Mouse (Mus musculus): Measurements from ENCODE around the gene Efna4.

Gene Efna4

DNA sequence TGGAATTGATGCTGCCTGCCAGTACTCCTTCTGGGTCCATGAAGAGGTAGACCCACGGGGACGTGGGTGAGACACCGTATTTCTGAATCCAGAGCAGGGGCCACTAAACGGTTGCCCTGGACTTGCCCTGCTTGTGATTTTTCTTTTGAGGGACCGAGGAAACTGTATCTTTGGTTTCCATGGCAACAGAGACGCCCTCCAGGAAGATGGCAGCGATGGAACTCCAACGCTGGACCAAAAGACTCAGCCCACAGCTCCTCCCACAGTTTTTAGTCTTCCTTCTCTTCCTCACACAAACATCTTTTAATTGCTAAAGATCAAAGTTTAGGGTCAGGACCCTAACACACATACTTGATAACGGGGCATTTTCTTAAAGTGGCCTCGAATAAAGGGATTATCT lies 5.8 kb downstream of the Efna4 start:
- no peak for DNase-seq (ENCODE audit: low read depth in 1 of 2, low spot score in 2 of 2)

DNA sequence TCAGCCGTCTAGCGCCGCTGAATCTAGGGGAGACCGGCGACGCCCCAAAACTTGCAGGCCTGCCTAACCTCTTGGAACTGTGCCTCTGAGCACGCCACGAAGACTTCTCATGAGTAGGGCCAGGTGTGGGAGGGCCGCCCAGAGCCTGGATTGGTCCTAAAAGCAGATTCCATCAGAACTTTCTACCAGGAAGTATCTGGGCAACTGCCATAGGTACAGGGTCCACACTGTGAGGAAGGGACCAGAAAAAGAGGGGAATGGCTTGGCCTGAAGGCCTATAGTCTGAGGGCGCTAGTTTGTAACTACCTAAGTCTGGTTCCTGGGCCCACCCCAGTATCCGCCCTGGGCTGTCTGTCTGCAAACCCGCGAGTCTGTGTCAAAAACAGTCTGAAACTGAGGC lies 6.3 kb downstream of the Efna4 start:
- no peak for DNase-seq (ENCODE audit: low read depth in 1 of 2, low spot score in 2 of 2)

DNA sequence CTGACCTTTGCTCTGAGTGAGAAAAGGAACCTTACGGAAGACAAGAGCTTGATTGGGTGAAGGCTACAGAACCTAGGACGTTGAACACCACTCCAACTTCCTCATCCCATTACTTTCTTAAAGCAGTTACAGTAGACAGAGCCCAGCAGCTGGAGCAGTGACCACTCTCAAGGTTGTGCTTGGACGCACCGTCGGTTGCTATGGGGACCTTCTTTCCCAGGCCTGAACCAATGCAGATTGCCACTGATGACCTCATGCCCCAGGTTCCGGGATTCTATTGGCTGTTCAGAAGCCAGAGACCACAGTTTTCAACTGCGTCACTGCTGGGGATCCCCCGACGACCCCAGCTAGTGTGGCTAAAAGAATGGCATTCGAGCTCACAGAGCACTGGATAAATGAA lies 6.9 kb downstream of the Efna4 start:
- DNase-seq (ENCODE audit: low read depth in 1 of 2, low spot score in 2 of 2): no peak

DNA sequence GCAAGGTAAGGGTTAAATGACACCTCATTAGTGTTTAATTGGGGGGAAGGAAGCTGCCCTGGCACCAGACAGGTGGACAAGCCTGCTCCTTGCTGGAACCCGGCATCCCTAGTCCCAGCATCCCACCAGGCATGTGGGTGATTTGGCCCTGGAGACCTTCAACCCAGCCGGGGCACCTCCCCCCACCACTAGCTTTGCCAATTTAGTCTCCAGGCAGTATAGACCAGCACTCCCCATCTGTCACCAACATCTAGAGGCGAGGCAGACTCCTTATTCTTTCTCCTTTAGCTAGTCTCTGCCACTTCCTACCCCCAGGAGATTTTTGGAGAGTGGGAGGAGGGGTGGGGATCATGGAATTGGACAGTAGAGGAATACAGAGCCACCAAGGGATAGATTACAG lies 7.5 kb downstream of the Efna4 start:
- no peak for DNase-seq (ENCODE audit: low read depth in 1 of 2, low spot score in 2 of 2)

DNA sequence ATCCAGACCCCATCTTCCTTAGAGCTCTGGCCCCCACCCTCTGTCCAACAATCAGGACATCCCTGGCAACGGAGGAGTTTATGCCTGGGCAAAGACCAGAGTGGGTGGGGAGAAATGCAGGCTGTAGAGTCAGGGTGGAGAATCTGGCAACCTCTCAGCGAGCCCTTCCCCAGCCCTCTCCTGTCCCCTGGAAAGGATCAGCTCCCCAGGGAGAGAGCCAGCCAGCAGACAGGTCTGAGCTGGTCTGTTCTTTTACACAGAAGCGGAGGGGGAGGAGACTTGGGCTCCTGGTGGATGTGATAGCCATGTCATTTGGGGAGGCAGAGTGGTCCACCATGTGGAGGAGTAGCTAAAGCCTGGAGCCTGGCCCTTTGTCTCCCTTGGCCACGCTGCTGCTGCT lies 9.2 kb downstream of the Efna4 start:
- DNase-seq (ENCODE audit: low read depth in 1 of 2, low spot score in 2 of 2): no peak

DNA sequence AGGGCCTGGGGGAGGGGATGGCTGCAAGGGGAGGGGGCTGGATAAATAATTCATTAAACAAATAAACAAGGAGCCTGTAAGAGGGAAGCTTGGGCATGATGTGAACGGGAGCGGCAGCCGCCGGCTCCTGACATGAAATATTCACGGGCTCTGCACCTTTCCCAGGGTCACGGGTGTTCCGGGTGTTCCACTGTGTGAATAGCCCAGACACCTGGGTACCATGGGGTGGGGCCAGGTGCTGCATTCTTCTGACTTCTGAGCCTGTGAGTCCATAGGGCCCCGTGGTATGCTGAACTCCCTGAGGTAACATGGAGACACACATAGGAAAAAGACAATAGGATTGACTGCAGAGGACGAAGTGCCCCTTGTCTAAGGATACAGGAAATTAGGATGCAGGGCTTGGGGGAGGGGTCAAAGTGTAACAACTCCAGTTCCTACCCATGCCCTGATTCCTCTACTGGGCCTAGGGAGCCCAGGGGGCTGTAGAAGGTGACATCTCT lies 10.4 kb downstream of the Efna4 start:
- DNase-seq (ENCODE audit: low read depth in 1 of 2, low spot score in 2 of 2): no peak

DNA sequence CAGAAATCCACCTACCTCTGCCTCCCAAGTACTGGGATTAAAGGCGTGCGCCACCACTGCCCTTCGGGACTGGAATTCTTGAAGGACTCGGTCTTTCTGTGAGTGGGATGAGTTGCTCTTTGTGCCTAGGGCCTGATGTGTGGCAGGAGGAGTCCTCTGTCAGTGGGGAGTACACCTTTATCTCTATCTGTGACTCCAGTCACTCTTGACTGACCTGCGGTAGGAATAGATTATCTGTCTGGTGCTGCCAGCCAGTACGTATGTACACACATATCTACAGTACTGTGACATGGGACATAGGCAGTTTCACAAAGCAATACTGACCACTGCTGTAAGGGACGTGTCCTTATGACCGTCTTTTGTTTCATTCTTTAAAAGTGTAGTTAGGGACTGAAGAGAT lies 11.9 kb downstream of the Efna4 start:
- DNase-seq (ENCODE audit: low read depth in 1 of 2, low spot score in 2 of 2): no peak

DNA sequence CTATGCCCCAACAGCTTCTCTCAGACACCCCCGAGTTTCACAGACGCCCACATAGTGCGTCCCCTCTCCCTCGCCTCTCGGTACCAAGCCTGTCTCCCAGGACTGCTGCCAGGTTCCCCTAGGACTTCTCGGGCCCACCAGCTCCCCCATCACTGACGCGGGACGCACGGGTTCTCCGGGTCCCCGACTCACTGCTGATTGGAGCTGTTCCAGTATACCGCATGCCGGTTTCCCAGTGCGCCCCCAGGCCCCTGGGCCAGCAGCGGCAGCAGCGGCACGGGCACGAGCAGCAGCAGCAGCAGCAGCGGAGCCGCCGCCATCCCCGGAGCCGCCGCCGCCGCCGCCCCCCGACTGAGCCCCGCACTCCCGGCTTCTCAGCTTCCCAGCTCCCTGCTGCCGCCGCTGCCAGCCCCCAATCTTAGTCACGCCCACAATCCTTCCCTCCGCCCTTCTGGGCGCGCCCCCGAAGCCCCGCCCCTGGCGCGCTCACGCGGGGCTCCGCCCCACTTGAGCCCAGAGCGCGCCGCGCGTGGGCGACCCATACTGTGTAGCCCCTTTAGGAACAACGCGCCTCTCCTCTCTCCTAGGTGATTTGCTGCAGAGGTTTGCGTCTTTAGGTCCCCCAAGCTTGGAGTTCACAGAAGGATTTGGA lies 15.2 kb downstream of the Efna4 start, which contains the start of gene Efna3:
Efna3 (minus strand) TSS at position 452 of the 652 bp plus-strand sequence.
- no peak for DNase-seq (ENCODE audit: low read depth in 1 of 2, low spot score in 2 of 2)

DNA sequence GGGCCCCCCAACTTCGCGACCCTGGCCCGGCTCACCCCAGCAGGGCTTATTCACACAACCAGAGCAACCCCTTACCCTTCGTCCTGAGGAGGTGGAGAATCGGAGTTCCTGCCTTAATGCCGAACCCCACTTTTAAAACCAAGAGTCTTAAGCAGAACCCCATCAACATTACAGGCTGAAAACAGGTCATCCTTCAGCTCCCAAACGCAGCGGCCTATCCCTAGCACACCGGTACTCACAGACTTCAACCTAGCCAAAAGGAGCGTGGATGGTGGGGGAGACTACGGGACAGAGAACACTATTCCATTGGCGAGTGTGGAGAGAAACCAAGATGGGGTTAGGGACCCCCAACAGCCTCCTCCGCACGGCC lies 15.7 kb downstream of the Efna4 start:
- no peak for DNase-seq (ENCODE audit: low read depth in 1 of 2, low spot score in 2 of 2)

DNA sequence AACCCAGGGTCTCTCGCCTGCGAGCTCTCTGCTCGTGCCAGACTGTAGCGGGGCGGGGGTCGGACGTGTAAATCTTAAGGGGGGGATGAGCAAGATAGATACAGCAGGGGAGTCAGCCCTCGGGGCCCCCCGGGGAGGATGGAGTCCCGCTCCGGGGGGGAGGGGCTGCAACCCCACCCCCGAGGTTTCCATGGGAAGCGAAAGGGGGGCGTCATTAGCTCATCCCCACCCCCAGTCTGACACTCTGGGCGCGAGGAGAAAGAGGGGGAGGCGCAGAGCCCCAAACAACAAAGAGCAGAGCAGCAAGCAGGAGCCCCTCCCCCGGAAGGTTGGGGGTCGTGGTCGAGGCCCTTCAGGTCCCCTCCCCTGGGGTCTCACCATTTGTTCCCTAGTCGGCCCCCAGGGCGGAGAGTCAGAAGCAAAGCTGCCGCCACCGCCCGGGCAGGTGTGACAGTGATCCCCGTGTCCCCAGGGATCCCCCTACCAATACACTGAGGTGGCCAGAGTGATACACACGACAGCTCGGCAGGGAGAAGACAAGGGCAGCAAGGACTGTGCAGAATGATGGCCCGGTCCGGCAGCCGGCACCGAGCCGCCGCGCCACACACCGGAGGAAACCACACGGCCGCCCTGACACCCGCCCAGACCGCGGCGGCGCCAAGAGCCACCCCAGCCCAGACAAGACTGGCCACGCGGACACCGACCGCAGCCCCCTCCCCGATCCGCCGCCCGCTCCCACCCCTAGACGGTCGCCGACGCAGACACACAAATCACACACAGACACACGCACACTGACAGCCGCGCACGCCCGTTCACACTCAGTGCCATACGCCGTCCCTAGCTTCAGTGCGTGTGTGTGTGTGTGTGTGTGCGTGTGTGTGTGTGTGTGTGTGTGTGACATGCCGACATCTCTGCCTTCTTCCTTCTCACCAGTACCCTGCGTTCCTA lies 16.4 kb downstream of the Efna4 start:
- no peak for DNase-seq (ENCODE audit: low read depth in 1 of 2, low spot score in 2 of 2)

DNA sequence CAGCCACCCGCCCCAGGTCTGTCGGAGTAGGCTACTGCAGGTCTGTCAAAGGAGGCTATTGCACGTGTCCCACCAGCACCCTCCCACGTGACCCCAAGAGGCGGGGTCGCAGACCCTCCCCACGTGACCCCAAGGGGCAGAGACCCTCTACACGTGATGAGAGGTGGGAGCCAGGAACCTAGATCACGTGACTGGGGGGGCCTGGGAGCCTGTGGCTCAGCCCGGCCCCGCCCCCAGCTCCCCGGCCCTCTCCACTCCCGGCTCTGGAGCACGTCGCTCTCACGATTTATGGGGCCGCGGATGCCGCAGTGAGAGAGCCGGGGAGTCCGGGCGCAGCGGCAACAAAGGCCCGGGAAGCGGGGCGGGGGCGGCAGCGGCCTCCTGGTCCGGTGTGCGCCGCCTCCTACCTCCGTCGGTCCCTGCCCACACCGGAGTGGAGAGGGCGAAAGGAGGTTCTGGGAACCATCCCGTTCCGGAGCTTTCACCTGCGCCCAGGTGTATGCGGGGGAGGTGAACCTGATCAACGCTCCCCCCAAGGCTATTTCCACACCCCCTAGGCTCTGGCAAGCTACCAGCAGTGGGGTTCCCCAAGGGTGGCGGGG lies 17.1 kb downstream of the Efna4 start:
- DNase-seq (ENCODE audit: low read depth in 1 of 2, low spot score in 2 of 2): no peak

DNA sequence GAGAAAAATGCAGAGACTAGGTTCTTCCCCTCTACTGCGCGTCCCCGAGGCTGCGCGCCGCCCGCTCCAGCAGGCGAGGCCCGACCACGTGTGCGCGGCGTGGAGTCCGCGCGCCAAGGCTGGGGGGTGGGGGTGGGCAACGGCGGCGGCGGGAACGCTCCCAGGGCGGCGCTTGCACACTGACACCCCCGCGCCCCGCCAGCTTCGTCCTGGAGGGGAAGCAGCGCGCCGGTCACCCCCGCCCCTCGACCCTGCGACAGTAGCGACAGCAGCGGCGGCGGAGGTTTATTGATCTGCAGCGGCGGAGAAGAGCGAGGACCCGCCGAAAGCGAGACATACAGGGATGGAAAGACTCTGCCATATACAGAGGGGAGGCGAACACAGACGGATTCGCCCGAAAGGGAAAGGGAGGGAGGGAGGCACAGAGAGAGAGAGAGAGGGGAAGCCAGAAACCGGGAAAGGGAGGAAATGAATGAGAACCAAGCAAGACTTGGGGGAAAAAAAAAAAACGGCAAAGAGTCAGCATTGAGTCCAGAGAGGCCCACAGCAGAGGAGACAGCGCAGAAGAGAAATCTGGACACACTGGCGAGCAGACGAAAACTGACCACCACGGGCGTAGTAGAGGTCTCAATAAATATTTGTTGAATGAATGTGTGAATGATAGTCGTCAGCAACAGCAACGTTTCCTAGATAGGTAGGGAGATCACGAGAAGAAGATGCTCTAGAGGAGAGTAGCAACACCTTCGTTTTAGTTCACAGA lies 18.1 kb downstream of the Efna4 start:
- DNase-seq (ENCODE audit: low read depth in 1 of 2, low spot score in 2 of 2): no peak

DNA sequence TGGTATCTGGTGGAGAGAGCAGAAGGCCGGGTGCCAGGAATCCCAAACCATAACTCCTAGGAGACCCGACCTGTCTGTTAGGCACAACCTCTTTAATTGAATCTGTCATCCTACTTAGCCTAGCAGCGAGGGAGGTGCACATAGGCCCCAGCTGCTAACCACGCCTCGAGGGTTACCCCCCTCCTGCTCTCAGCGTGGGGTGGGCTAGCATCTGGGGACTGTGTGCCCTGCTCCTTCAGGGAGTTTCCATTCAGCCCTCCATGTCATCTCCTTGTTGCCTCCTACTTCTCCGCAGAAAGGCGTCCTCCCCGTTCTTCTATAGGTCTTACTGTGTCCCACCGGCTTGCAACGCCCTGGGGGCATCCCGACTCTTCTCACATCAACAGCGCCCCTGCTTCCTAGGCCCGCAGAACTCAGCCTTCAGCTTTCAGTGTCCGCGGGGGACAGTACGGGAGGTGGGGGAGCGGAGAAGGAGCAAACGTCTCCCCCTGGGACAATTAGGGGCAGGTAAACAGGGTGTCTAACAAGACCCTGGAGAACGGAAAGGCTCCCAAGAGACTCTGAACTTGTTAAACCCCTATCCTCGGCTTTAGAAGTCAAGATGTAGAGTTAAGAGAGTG lies 18.7 kb downstream of the Efna4 start:
- DNase-seq (ENCODE audit: low read depth in 1 of 2, low spot score in 2 of 2): no peak

DNA sequence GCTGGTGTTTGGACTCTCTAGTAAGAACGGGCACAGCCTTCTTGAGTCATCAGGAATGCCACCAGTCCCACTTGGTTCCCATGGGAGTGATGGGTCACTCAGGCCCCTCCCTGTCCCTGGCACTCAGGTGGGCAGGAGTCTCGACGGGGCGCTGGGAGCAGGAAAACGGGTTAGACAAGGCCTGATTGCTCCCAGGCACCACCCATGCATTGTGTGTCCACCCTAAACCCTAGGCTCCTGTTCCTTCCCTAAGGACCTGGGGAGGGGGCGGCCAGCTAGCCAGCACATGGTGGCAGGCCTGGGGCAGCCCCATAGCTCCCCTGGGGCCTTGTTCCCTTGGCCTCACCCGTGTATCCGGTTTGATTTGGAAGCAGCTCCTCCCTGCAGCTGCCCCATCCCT lies 19.5 kb downstream of the Efna4 start:
- no peak for DNase-seq (ENCODE audit: low read depth in 1 of 2, low spot score in 2 of 2)

DNA sequence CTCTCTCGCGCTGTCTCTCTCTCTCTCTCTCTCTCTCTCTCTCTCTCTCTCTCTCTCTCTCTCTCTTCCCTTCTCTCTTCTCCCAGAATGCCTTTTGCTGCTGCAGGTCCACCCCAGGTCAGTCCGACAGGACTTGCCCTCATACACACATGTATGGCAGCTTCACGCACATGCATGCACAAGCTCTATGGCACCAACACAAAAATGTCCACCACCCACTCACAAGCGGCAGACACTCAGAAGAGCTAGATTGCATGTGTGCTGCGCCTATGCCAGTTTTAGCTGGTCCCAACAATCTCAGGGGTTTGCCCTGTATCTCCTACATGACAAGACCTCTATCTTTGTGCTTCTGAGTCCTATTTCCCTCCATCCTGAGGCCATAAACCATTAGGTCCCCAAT lies 20.6 kb downstream of the Efna4 start:
- no peak for DNase-seq (ENCODE audit: low read depth in 1 of 2, low spot score in 2 of 2)

DNA sequence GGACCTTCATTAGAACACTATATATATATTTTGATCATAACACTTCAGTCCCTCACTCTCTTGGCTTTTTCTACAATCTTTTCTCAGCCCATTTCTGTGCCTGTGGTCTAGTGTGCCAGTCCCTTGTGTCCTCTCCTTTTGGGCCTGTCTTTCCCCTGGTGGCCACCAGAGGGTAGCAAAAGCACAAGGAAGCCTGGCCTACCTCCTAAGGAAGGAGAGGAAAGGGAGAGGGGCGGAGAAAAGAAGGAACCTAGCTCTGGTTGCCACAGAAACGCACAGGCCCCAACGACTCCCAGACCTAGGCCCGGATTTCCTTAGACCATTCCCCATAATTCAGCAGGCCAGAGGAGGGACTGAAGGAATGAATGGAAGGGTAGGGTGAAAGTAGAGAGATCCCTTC lies 21.0 kb downstream of the Efna4 start:
- peak in 1 of 2 experiments; percentile 53 for DNase-seq (ENCODE audit: low read depth in 1 of 2, low spot score in 2 of 2)

DNA sequence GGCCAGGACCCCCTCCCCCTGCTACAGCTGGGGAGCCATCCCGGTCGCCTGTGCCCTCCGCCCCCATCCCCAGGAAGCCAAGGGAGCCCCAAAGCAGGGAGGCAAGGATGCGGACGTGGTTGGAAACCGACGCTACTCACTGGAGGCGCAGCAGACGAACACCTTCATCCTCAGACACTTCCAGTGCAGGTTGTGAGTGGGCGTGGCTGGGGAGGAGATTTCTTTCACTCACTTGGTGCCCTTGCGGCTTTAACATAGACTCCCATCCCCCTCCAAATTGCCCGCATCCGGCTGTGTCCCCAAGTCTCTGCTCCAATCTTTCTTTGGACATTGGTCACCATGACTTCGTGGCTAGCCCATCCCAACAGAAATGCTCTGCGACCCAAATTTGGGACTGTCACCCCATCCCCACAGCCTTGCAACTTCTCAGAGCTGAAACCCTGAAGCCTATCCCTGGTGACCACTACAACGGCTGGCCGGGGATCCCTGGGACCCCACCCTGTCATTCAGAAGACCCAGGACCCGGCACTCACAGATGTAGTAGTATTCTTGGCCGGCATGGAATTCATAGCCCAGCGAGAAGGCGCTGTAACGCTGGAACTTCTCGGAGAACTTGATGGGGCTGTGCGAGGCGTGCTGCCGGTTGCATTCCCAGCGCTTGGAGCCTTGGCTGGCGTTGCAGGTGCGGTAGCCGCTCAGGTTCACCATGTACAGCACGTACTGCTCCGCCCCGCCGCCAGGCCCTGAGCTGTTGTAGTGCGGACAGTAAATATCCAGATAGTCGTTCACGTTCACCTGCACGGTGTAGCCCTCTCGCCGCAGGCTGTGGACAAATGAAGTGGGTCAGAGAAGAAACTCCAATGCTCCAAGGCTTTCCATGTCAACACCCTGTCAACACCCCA lies 21.6 kb downstream of the Efna4 start:
- DNase-seq (ENCODE audit: low read depth in 1 of 2, low spot score in 2 of 2): no peak

DNA sequence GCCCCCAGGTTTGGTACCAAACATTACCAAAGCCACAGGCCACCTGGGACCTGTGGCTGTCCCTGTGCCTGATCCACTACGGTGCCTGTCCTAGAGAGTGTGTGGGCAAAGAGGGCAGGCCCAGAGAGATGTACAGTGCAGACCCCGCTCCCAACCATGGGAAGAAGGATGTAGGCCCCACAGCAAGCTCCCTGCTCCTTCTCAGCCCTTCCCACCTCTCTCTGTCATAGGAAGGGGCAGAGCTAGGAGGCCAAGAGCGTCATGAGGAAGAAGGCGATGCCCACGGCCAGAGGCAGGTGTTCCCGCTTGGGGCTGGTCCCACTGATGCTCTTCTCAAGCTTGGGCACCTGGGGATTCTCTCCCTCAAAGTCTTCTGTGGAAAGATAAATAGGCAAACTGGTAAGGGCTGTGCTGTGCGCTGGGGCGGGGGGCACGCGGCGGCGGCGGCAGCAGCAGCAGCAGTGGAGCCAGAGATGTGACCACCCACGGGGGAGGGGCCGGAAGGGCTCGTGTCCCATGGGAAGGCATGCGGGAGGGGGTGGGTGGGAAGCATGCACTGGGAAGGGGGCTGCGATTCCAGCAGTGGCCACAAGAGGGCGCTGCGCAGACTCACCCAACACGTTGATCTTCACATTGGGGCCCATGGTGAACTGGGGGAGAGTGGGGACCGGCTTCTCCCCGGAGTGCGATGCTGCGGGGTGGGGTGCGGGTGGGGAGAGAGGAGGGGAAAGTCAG lies 22.5 kb downstream of the Efna4 start:
- no peak for DNase-seq (ENCODE audit: low read depth in 1 of 2, low spot score in 2 of 2)

DNA sequence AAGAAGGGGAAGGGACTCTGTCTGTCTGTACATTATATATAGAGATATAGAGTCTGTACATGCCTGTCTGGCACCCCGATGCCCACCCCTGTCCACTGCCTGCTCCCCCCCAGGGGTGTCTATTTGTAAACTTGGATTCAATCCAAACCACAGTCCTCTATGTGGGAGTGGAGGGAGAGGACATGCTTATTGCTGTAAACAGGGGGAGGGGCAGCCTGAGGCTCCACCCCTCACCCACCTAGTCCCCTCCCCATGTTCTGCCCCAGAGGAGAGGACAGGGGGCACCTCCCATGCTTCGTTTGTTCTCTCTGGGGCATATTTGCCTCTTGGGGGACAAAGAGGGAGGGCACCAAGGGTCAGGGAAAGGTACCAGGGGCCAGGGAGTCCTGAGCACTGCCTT lies 23.0 kb downstream of the Efna4 start:
- DNase-seq (ENCODE audit: low read depth in 1 of 2, low spot score in 2 of 2): no peak
